Mouse (Mus musculus) thymus, postnatal 10 days (tissue): ENCODE results near the gene Prf1.
A peak's percentile ranks its signal among the peaks of the same experiment; 100 is the strongest.

ENCODE experiments used
- DNase-seq, 2 experiments: peaks; one replicate each; pipeline ENCODE4 v3.0.0; 2021; ENCODE audit warnings: low spot score in 2 of 2

Prf1 gene

GRCm38 (mm10) chr10:61286246-61286645, 11.4 kb upstream of the Prf1 start:
- DNase-seq, result no peak

- DNase-seq, result no peak
These were observed 7.6 kb upstream of the Prf1 start for GRCm38 (mm10) chr10:61290016-61290415.

- no peak for DNase-seq
These were observed 7.2 kb upstream of the Prf1 start for GRCm38 (mm10) chr10:61290479-61290878.

- no peak for DNase-seq
These were observed 3.4 kb upstream of the Prf1 start for GRCm38 (mm10) chr10:61294242-61294641.

- DNase-seq, result no peak
These were observed 754 bp upstream of the Prf1 start for GRCm38 (mm10) chr10:61296713-61297445.

GRCm38 (mm10) chr10:61300996-61301395, 3.4 kb downstream of the Prf1 start:
- DNase-seq, result no peak

- DNase-seq, result no peak
These were observed 6.4 kb downstream of the Prf1 start for GRCm38 (mm10) chr10:61304046-61304445.

- DNase-seq, result peak; percentile 16 to 24
These were observed 8.4 kb downstream of the Prf1 start for GRCm38 (mm10) chr10:61305928-61306590.

GRCm38 (mm10) chr10:61308706-61309320, 11.2 kb downstream of the Prf1 start:
- no peak for DNase-seq

GRCm38 (mm10) chr10:61312159-61312558, 14.5 kb downstream of the Prf1 start:
- no peak for DNase-seq

- DNase-seq, result no peak
These were observed 15.1 kb downstream of the Prf1 start for GRCm38 (mm10) chr10:61312754-61313153.

GRCm38 (mm10) chr10:61313750-61314149, 16.1 kb downstream of the Prf1 start:
- no peak for DNase-seq

GRCm38 (mm10) chr10:61315324-61315880, 17.8 kb downstream of the Prf1 start:
- no peak for DNase-seq

GRCm38 (mm10) chr10:61318527-61318926, 20.9 kb downstream of the Prf1 start:
- DNase-seq, result no peak

GRCm38 (mm10) chr10:61324717-61325116, 27.1 kb downstream of the Prf1 start:
- DNase-seq, result no peak

GRCm38 (mm10) chr10:61325782-61326328, 28.2 kb downstream of the Prf1 start:
- no peak for DNase-seq

- no peak for DNase-seq
These were observed 29.9 kb downstream of the Prf1 start for GRCm38 (mm10) chr10:61327545-61327944.

- DNase-seq, result no peak
These were observed 31.3 kb downstream of the Prf1 start for GRCm38 (mm10) chr10:61328927-61329326.

GRCm38 (mm10) chr10:61331046-61331445, 33.4 kb downstream of the Prf1 start:
- DNase-seq, result no peak

- no peak for DNase-seq
These were observed 36.9 kb downstream of the Prf1 start for GRCm38 (mm10) chr10:61334545-61334944.

- peak; percentile 36 to 87 for DNase-seq
These were observed 38.5 kb downstream of the Prf1 start for GRCm38 (mm10) chr10:61336137-61336536.

- DNase-seq, result no peak
These were observed 39.0 kb downstream of the Prf1 start for GRCm38 (mm10) chr10:61336592-61336991.
